Mouse (Mus musculus) thymus, postnatal 10 days (tissue): ENCODE data around the gene Npm3.

Experiments
- DNase-seq, 2 experiments: peaks; one replicate each; pipeline ENCODE4 v3.0.0; 2021; ENCODE audit warnings: low spot score in 2 of 2

Npm3 gene

GRCm38 (mm10) chr19:45749243-45750043, at the start of gene Npm3:
TSS of gene Npm3 (minus strand) at chr19:45749591.
- peak; percentile 80 to 91 for DNase-seq

GRCm38 (mm10) chr19:45796879-45797278, 47.5 kb upstream of the Npm3 start:
- DNase-seq = no peak

- DNase-seq = peak; percentile 52 to 57
Observed at GRCm38 (mm10) chr19:45796061-45796556, 46.7 kb upstream of the Npm3 start.

GRCm38 (mm10) chr19:45795406-45795944, 46.1 kb upstream of the Npm3 start:
- no peak for DNase-seq

- no peak for DNase-seq
Observed at GRCm38 (mm10) chr19:45794718-45795117, 45.3 kb upstream of the Npm3 start.

- DNase-seq = no peak
Observed at GRCm38 (mm10) chr19:45792404-45792803, 43.0 kb upstream of the Npm3 start.

GRCm38 (mm10) chr19:45789888-45790874, 40.8 kb upstream of the Npm3 start:
- DNase-seq = no peak

GRCm38 (mm10) chr19:45789365-45789764, 40.0 kb upstream of the Npm3 start:
- no peak for DNase-seq

- DNase-seq = no peak
Observed at GRCm38 (mm10) chr19:45788337-45788736, 38.9 kb upstream of the Npm3 start.

- no peak for DNase-seq
Observed at GRCm38 (mm10) chr19:45787450-45787849, 38.1 kb upstream of the Npm3 start.

GRCm38 (mm10) chr19:45785470-45785869, 36.1 kb upstream of the Npm3 start:
- DNase-seq = no peak

- peak in 1 of 2 experiments; percentile 11 for DNase-seq
Observed at GRCm38 (mm10) chr19:45783933-45784576, 34.7 kb upstream of the Npm3 start.

GRCm38 (mm10) chr19:45783181-45783932, 34.0 kb upstream of the Npm3 start, which contains the start of gene Mgea5:
TSS of gene Mgea5 (minus strand) at chr19:45783837.
- peak; percentile 97 to 99 for DNase-seq

- peak; percentile 56 to 63 for DNase-seq
Observed at GRCm38 (mm10) chr19:45782315-45783001, 33.1 kb upstream of the Npm3 start.

GRCm38 (mm10) chr19:45781676-45782075, 32.3 kb upstream of the Npm3 start:
- DNase-seq = no peak

GRCm38 (mm10) chr19:45780350-45780915, 31.0 kb upstream of the Npm3 start:
- no peak for DNase-seq

GRCm38 (mm10) chr19:45775486-45775885, 26.1 kb upstream of the Npm3 start:
- DNase-seq = no peak

GRCm38 (mm10) chr19:45771501-45771900, 22.1 kb upstream of the Npm3 start:
- DNase-seq = no peak

- DNase-seq = no peak
Observed at GRCm38 (mm10) chr19:45760810-45761209, 11.4 kb upstream of the Npm3 start.

- no peak for DNase-seq
Observed at GRCm38 (mm10) chr19:45758671-45759070, 9.3 kb upstream of the Npm3 start.
